Mouse (Mus musculus) frontal cortex, postnatal 10 days (tissue): Measurements from ENCODE around the gene Coro1b.
A peak's percentile ranks its signal among the peaks of the same experiment; 100 is the strongest.

Experiments used
- DNase-seq, 2 experiments: peaks; one replicate each; pipeline ENCODE4 v3.0.0; 2022; ENCODE audit warnings: low spot score in 2 of 2, mixed read lengths in 1 of 2

Coro1b gene

GRCm38 (mm10) chr19:4142416-4143173 is 5.8 kb upstream of the Coro1b start:
- no peak for DNase-seq

GRCm38 (mm10) chr19:4143759-4144268 is 4.6 kb upstream of the Coro1b start, which contains the start of gene Cabp4:
Cabp4 (minus strand) TSS chr19:4144033.
- DNase-seq = no peak

- DNase-seq = no peak
These were observed 3.6 kb upstream of the Coro1b start for GRCm38 (mm10) chr19:4144550-4145498.

- DNase-seq = no peak
These were observed 2.5 kb upstream of the Coro1b start for GRCm38 (mm10) chr19:4145936-4146335.

- no peak for DNase-seq
These were observed 1.9 kb upstream of the Coro1b start for GRCm38 (mm10) chr19:4146366-4147021.

GRCm38 (mm10) chr19:4147022-4147405 is 1.4 kb upstream of the Coro1b start:
- DNase-seq = no peak

GRCm38 (mm10) chr19:4147782-4148490 is 483 bp upstream of the Coro1b start:
- DNase-seq = no peak

GRCm38 (mm10) chr19:4148819-4149218 is 400 bp downstream of the Coro1b start:
- DNase-seq = no peak

GRCm38 (mm10) chr19:4149283-4149682 is 864 bp downstream of the Coro1b start:
- DNase-seq = no peak

- DNase-seq = no peak
These were observed 1.5 kb downstream of the Coro1b start for GRCm38 (mm10) chr19:4149764-4150461.

- no peak for DNase-seq
These were observed 2.4 kb downstream of the Coro1b start for GRCm38 (mm10) chr19:4150567-4151487.

- DNase-seq = no peak
These were observed 3.1 kb downstream of the Coro1b start for GRCm38 (mm10) chr19:4151488-4151860.

GRCm38 (mm10) chr19:4151898-4152297 is 3.5 kb downstream of the Coro1b start:
- DNase-seq = no peak

- DNase-seq = no peak
These were observed 4.2 kb downstream of the Coro1b start for GRCm38 (mm10) chr19:4152445-4153231.

GRCm38 (mm10) chr19:4153232-4153654 is 4.8 kb downstream of the Coro1b start, which contains the start of gene Ptprcap:
Ptprcap (plus strand) TSS chr19:4153604.
- no peak for DNase-seq

GRCm38 (mm10) chr19:4154437-4155222 is 6.2 kb downstream of the Coro1b start:
- DNase-seq = peak in 1 of 2 experiments; percentile 5

GRCm38 (mm10) chr19:4155223-4156072 is 7.0 kb downstream of the Coro1b start:
- DNase-seq = peak in 1 of 2 experiments; percentile 5
